Mouse (Mus musculus) midbrain, embryonic 11.5 days (tissue): ENCODE measurements at regions not wholly inside any gene's neighbourhood (a gene's known extent, or its start where the extent isn't known, plus 50 kb on each side); places are given as distances from the start of the nearest gene placed in this dataset.
A peak's percentile ranks its signal among the peaks of the same experiment; 100 is the strongest.

Source experiments
- ATAC-seq: fragments of 200-750 bp; cut with Nextera tagmentation; 2 replicates; pipeline ENCODE4 v1.8.0; 2017; ENCODE audit warnings: moderate TSS enrichment, moderate library complexity; ENCODE audit not compliant: low FRiP score
- DNase-seq: peaks from one replicate; pipeline ENCODE4 v3.0.0; 2015; ENCODE audit warnings: low spot score; ENCODE audit errors: missing footprints
- H3K27ac ChIP-seq: fragments of 300-500 bp; sonication (generic); 2 replicates; pipeline ENCODE4 v1.5.1; 2014; ENCODE audit warnings: low read depth, low read length
- H3K27me3 ChIP-seq: fragments of 300-500 bp; sonication (generic); 2 replicates; pipeline ENCODE4 v1.6.1; 2014; ENCODE audit warnings: mild to moderate bottlenecking, low read length, moderate library complexity, mixed read lengths; ENCODE audit not compliant: control insufficient read depth, insufficient read depth
- H3K36me3 ChIP-seq: fragments of 300-500 bp; sonication (generic); 2 replicates; pipeline ENCODE4 v1.6.1; 2014; ENCODE audit warnings: mild to moderate bottlenecking, low read length, moderate library complexity, mixed read lengths; ENCODE audit not compliant: control insufficient read depth, insufficient read depth
- H3K4me1 ChIP-seq: fragments of 300-500 bp; sonication (generic); 2 replicates; pipeline ENCODE4 v1.6.1; 2014; ENCODE audit warnings: low read length; ENCODE audit not compliant: control insufficient read depth, insufficient read depth
- H3K4me2 ChIP-seq: fragments of 300-500 bp; sonication (generic); 2 replicates; pipeline ENCODE4 v1.6.1; 2014; ENCODE audit warnings: mild to moderate bottlenecking, moderate library complexity
- H3K4me3 ChIP-seq: fragments of 300-500 bp; sonication (generic); 2 replicates; pipeline ENCODE4 v1.5.1; 2014; ENCODE audit warnings: low read depth, low read length
- H3K9ac ChIP-seq: fragments of 300-500 bp; sonication (generic); 2 replicates; pipeline ENCODE4 v1.6.1; 2014; ENCODE audit warnings: low read length
- H3K9me3 ChIP-seq: fragments of 300-500 bp; sonication (generic); 2 replicates; pipeline ENCODE4 v1.6.1; 2016; ENCODE audit warnings: low read length; ENCODE audit not compliant: control insufficient read depth
- WGBS: fragments of 180-500 bp; shearing (Covaris S2); extraction: QIAGEN DNeasy Blood & Tissue Kit; methylation state at CpG from one replicate; pipeline ENCODE4 v1.1.7; 2014; 5-methylcytosine and 5-hydroxymethylcytosine counted together

- Histone ChIP-seq H3K9me3 (no peaks in the 10 kb centered on the region), H3K9ac (no peak overlapping the region), H3K4me2 (no peak overlapping the region), H3K27me3 (no peaks in the 10 kb centered on the region), H3K27ac (no peak overlapping the region), H3K36me3 (no peaks in the 10 kb centered on the region), H3K4me1 (no peaks in the 10 kb centered on the region; the same call in 1 of the 2 replicates), H3K4me3 (no peak overlapping the region)
- peak; percentile 33; the same call in 1 of the 2 replicates for ATAC-seq
- 88% methylated on average over 6 of the region's 6 CpGs for WGBS
- no peak for DNase-seq
Observed at GRCm38 (mm10) chr11:17393832-17394231, 136.5 kb downstream of the C1d start.

GRCm38 (mm10) chr11:17414531-17414930 lies 157.2 kb downstream of the C1d start:
- Histone ChIP-seq H3K9me3 (no peaks in the 10 kb centered on the region), H3K4me3 (no peak overlapping the region), H3K9ac (no peak overlapping the region), H3K27me3 (no peaks in the 10 kb centered on the region), H3K4me1 (no peaks in the 10 kb centered on the region), H3K4me2 (no peak overlapping the region), H3K36me3 (no peaks in the 10 kb centered on the region), H3K27ac (no peak overlapping the region)
- WGBS = 10% methylated on average over 1 of the region's 1 CpGs
- ATAC-seq = peak; percentile 80
- DNase-seq = peak; percentile 84

- H3K9me3 ChIP-seq = no peaks in the 10 kb centered on the region
- H3K4me3 ChIP-seq = no peak overlapping the region
- no peak overlapping the region for H3K27ac ChIP-seq
- ATAC-seq = no peak
- H3K4me1 ChIP-seq = no peaks in the 10 kb centered on the region
- no peak overlapping the region for H3K9ac ChIP-seq
- H3K27me3 ChIP-seq = no peaks in the 10 kb centered on the region
- no peaks in the 10 kb centered on the region for H3K36me3 ChIP-seq
- no peak overlapping the region for H3K4me2 ChIP-seq
- no peak for DNase-seq
- 67% methylated on average over 1 of the region's 1 CpGs for WGBS
Observed at GRCm38 (mm10) chr11:17415144-17415543, 157.8 kb downstream of the C1d start.

DNA sequence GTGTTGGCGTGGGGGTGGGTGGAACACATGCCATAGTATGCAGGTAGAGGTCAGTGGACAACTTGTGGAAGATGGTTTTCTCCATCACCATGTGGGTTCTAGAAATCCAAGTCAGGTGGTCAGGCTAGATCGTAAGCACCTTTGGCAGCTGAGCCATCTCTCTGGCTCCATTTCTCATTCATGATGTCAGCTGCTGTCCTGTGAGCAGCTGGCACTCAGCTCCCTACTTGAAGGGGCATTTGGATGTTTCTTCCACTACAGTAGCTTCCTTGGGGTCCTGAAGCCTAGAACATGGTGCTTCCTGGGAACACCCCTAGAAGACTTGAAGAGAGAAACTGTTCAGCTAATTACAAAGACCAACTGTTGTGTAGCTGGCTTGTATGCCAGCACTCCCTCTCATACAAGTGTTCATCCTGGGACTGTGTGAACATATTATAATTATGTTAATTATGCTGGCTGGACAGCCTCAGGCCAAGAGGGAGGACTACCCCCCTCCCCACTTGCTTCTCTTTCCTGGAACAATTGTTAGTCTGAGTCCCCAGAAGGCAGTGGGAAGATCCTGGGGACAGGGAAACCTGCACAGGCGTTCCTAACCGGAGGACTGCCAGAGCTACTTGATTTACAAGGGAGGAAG lies 160.4 kb downstream of the C1d start:
- H3K27ac ChIP-seq = no peak overlapping the region
- H3K4me3 ChIP-seq = no peak overlapping the region
- 69% methylated on average over 4 of the region's 4 CpGs for WGBS
- H3K36me3 ChIP-seq = no peaks in the 10 kb centered on the region
- H3K9ac ChIP-seq = no peak overlapping the region
- ATAC-seq (no peak), DNase-seq (no peak)
- H3K27me3 ChIP-seq = no peaks in the 10 kb centered on the region
- H3K4me1 ChIP-seq = no peaks in the 10 kb centered on the region
- H3K9me3 ChIP-seq = peaks cover 3% of the 10 kb centered on the region; the same call in 1 of the 2 replicates
- no peak overlapping the region for H3K4me2 ChIP-seq

DNA sequence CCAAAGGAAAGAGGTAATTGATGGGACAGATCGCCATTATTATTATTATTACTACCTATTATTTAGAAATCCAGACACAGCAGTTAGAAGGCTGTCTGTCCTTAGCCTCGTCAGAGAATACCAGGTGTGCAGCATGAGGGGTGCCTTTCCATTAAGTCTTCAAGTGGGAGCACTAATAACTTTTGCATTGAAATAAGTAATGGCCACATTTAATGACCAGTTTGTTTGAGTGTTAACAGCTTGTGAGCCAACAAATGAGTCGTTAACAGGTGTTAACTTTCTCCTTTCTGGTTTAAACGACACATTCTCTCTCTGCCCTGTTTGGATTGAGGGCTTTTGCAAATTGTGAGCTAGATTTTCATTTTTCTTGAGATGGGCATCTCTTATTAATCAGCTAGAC lies 184.8 kb downstream of the C1d start:
- H3K4me3 ChIP-seq = no peak overlapping the region
- H3K9me3 ChIP-seq = no peaks in the 10 kb centered on the region
- no peaks in the 10 kb centered on the region for H3K36me3 ChIP-seq
- no peak for DNase-seq
- H3K9ac ChIP-seq = no peak overlapping the region
- no peaks in the 10 kb centered on the region for H3K4me1 ChIP-seq
- no peak overlapping the region for H3K27ac ChIP-seq
- 68% methylated on average over 4 of the region's 4 CpGs for WGBS
- H3K4me2 ChIP-seq = no peak overlapping the region
- no peaks in the 10 kb centered on the region for H3K27me3 ChIP-seq
- no peak for ATAC-seq

GRCm38 (mm10) chr11:17449289-17449688 lies 191.9 kb downstream of the C1d start:
- no peaks in the 10 kb centered on the region for H3K27me3 ChIP-seq
- DNase-seq (no peak), ATAC-seq (no peak)
- H3K9me3 ChIP-seq = no peaks in the 10 kb centered on the region
- no peak overlapping the region for H3K4me2 ChIP-seq
- WGBS = 93% methylated on average over 7 of the region's 7 CpGs
- H3K4me3 ChIP-seq = no peak overlapping the region
- no peak overlapping the region for H3K9ac ChIP-seq
- no peaks in the 10 kb centered on the region for H3K4me1 ChIP-seq
- H3K27ac ChIP-seq = no peak overlapping the region
- no peaks in the 10 kb centered on the region for H3K36me3 ChIP-seq

DNA sequence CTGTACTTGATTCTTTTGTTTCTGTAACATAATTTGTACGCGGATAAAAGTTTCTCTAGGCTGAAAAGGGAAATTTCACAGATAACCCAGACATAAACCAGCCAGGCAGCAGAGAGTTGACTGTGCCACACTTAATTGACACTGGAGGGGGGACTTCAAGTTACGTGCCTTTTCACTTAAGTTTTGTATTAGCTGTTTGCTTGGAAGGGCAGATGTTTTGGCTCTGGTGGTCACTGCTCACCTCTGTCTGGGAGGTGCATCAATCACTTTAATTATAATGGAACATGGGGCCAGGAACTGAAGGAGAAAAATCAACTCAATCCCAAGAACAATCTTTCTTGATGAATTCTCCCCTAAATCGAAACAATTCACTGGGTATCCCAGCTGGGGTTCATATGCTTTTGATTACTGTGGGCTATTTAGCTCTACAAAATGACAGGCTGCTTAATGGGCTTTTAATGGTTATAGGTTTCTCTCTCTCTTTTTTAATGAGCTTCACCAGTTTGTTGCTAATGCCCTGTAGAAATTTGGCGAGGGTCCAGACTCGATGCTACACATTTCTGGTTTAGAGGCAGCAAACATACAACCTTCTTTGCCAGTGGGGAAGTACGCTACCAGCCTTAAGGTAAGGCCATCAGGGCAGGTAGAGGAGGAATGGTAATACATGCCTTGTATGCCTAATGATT lies 193.1 kb downstream of the C1d start:
- no peak overlapping the region for H3K9ac ChIP-seq
- no peak overlapping the region for H3K4me3 ChIP-seq
- no peaks in the 10 kb centered on the region for H3K36me3 ChIP-seq
- ATAC-seq = no peak
- 85% methylated on average over 7 of the region's 7 CpGs for WGBS
- no peaks in the 10 kb centered on the region for H3K27me3 ChIP-seq
- H3K4me1 ChIP-seq = no peaks in the 10 kb centered on the region
- no peak overlapping the region for H3K27ac ChIP-seq
- H3K9me3 ChIP-seq = no peaks in the 10 kb centered on the region
- DNase-seq = no peak
- no peak overlapping the region for H3K4me2 ChIP-seq

- DNase-seq (no peak), ATAC-seq (no peak)
- Histone ChIP-seq H3K4me3 (no peak overlapping the region), H3K9me3 (no peaks in the 10 kb centered on the region), H3K27ac (no peak overlapping the region), H3K9ac (no peak overlapping the region), H3K27me3 (no peaks in the 10 kb centered on the region), H3K4me1 (no peaks in the 10 kb centered on the region), H3K36me3 (no peaks in the 10 kb centered on the region), H3K4me2 (no peak overlapping the region)
- 98% methylated on average over 2 of the region's 2 CpGs for WGBS
Observed at GRCm38 (mm10) chr11:17451451-17451850, 194.1 kb downstream of the C1d start.

- Histone ChIP-seq H3K27ac (no peak overlapping the region), H3K4me1 (no peaks in the 10 kb centered on the region), H3K36me3 (no peaks in the 10 kb centered on the region), H3K4me2 (no peak overlapping the region), H3K9ac (no peak overlapping the region), H3K27me3 (no peaks in the 10 kb centered on the region), H3K9me3 (no peaks in the 10 kb centered on the region), H3K4me3 (no peak overlapping the region)
- WGBS = 69% methylated on average over 9 of the region's 9 CpGs
- DNase-seq = no peak
- no peak for ATAC-seq
Observed at GRCm38 (mm10) chr11:17453530-17453929, 196.2 kb downstream of the C1d start.
